ENCODE assay signal across 15 mouse cellular contexts in genomic region chr4:65951918-65952317, GRCm38 (mm10).
DNase-seq lines count a peak whose midpoint lies in the region.
"Had no signal": no experiment of that assay in that cellular context is flagged by ENCODE, and none has a peak within 500 bp of the region (broad histone marks: within the 10 kb centered on the region; RNA-seq: fewer than 3 reads in every experiment).

No protein-coding gene starts in this region.

- peak; percentile 33 for DNase-seq in retina, postnatal 1 day
- DNase-seq in retina, embryonic 14.5 days (ENCODE audit: low spot score): no peak
- peak; percentile 15 for DNase-seq in NIH3T3 (ENCODE audit: low read depth)
- DNase-seq in telencephalon, adult 2 months (ENCODE audit: low read depth, low spot score): peak; percentile 43
- no peak for DNase-seq in thymus, postnatal 10 days (ENCODE audit: low spot score in 2 of 2)
- no peak for DNase-seq in thymus, postnatal 0 days (ENCODE audit: low spot score)
- DNase-seq: adrenal gland, adult 2 months; adrenal gland, postnatal 10 days; adrenal gland, postnatal 25 days; cerebellum, adult 11-12 months; cerebellum, adult 2 months; cerebellum, adult 9-10 months; cerebellum, postnatal 10 days; cerebellum, postnatal 25 days; forebrain, postnatal 0 days had no signal

Comparison
In these comparisons a context has a peak if more than half of its experiments do, and no peak if none do; other contexts are left out.
1. DNase-seq: peak in retina, postnatal 1 day (single experiment), NIH3T3 (single experiment) and telencephalon, adult 2 months (single experiment); none in retina, embryonic 14.5 days (single experiment), thymus, postnatal 10 days (0 of 2) and thymus, postnatal 0 days (single experiment).